Comparison of ENCODE assay signal across 9 mouse cellular contexts in the genomic region with DNA sequence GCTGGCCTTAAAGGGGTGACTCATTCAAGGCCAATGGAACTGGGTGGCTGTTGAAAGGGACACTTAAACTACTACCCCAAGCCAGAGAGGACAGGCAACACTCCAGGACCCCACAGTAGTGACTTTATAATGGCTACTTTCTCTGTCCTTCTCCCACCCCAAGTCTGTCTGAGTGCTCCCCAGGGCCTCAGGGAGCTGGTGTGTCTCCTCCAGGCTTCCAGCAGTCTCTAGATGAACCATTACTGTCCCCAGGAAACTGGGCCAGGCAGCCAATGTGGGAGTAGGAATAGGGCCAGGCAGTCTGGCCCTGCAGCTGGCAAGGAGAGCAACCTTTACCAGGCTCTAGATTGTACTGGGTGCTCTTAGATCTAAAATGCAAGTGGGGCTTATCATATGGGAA. TPM values are rescaled to one million over a fixed set of nuclear protein-coding genes. Genes with fewer than 3 reads are reported as not detected.
DNase-seq lines count a peak whose midpoint lies in the region; ATAC-seq lines count a peak whose summit lies in the region.
"Had no signal": no experiment of that assay in that cellular context is flagged by ENCODE, and none has a peak within 500 bp of the region (broad histone marks: within the 10 kb centered on the region; RNA-seq: fewer than 3 reads in every experiment).

No protein-coding gene starts in this region.

- H3K4me2 ChIP-seq in kidney, embryonic 14.5 days (replicated peaks; ENCODE audit: low read depth, low read length) = no peak overlapping the region

- ATAC-seq in kidney, embryonic 14.5 days (ENCODE audit: low FRiP score, low TSS enrichment) = no peak

- no peaks in the 10 kb centered on the region for H3K9me3 ChIP-seq in kidney, embryonic 14.5 days (ENCODE audit: control insufficient read depth, low read length)

- 0 out of 2 replicates have a peak, but pooled peaks cover 3% of the 10 kb centered on the region for H3K4me1 ChIP-seq in kidney, embryonic 14.5 days (ENCODE audit: control insufficient read depth, insufficient read depth, low read length)

- no peak overlapping the region for H3K4me3 ChIP-seq in kidney, embryonic 14.5 days (ENCODE audit: low read length)
- H3K4me3 ChIP-seq: layer of hippocampus, adult 2 months had no signal

- no peaks in the 10 kb centered on the region for H3K27me3 ChIP-seq in kidney, embryonic 14.5 days (ENCODE audit: control insufficient read depth, insufficient read depth, low read length)

- intact Hi-C loops in heart, postnatal 10 days (cut with DNase I) = loop anchor here (2.0 kb wide), 3 partner anchors 199 to 305 kb away; no protein-coding TSS in a partner anchor

- no peak for DNase-seq in kidney, adult 11 months
- peak; percentile 52 for DNase-seq in adipocyte (ENCODE audit: low spot score)
- DNase-seq in adrenal gland, postnatal 25 days = peak; percentile 15
- DNase-seq in heart, postnatal 10 days = peak; percentile 42 to 43
- no peak for DNase-seq in ovary, postnatal 10 days (ENCODE audit: low spot score)
- no peak for DNase-seq in embryo, embryonic 10 days (ENCODE audit: low spot score)
- DNase-seq: cerebellum, adult 2 months had no signal

- H3K27ac ChIP-seq in kidney, embryonic 14.5 days (ENCODE audit: low read depth, low read length) = peak overlapping the region; percentile 31

- H3K9ac ChIP-seq in kidney, embryonic 14.5 days (ENCODE audit: low read depth, low read length) = no peak overlapping the region

- H3K36me3 ChIP-seq in kidney, embryonic 14.5 days (ENCODE audit: control insufficient read depth, insufficient read depth, low read length) = no peaks in the 10 kb centered on the region

RNA-seq across cellular contexts. Expression of a gene that starts 49.0 kb away (rescaled TPM):
- 146 and 159 TPM in 2 replicates for polyA plus RNA-seq in kidney, embryonic 14.5 days (2014; fragmentation: Nextera tagmentation; extraction: Ambion mirVana)
- total RNA-seq in adrenal gland, postnatal 25 days (2021) = 71.7 and 74.6 TPM in 2 replicates
- total RNA-seq in heart, postnatal 10 days (2021) = 10 to 100 TPM; 84.1 to 87.8 TPM

Comparison
In these comparisons a context has a peak if more than half of its experiments do, and no peak if none do; other contexts are left out.
1. DNase-seq: peak in adipocyte (single experiment), adrenal gland, postnatal 25 days (single experiment) and heart, postnatal 10 days (2 of 2); none in kidney, adult 11 months (single experiment), ovary, postnatal 10 days (single experiment) and embryo, embryonic 10 days (single experiment).